Mouse (Mus musculus) ES-Bruce4 (cell line): ENCODE data around the gene Mis12. TPM values are rescaled to one million over a fixed set of nuclear protein-coding genes. Genes with fewer than 3 reads are reported as not detected.

ENCODE experiments used
- H3K27ac ChIP-seq: 2 replicates; pipeline ENCODE4 v1.5.1; 2012; ENCODE audit warnings: low read length, inconsistent platforms; ENCODE audit not compliant: insufficient read depth
- H3K27me3 ChIP-seq: 2 replicates; pipeline ENCODE4 v1.6.1; 2012; ENCODE audit warnings: mild to moderate bottlenecking, low read length, inconsistent platforms; ENCODE audit not compliant: control insufficient read depth, poor library complexity, insufficient read depth, severe bottlenecking
- H3K36me3 ChIP-seq: 2 replicates; pipeline ENCODE4 v1.6.1; 2012; ENCODE audit warnings: inconsistent platforms, mild to moderate bottlenecking, low read length, moderate library complexity; ENCODE audit not compliant: control insufficient read depth, poor library complexity, insufficient read depth, severe bottlenecking
- H3K4me1 ChIP-seq: one replicate; pipeline ENCODE4 v1.8.1; 2011; ENCODE audit warnings: low read length; ENCODE audit not compliant: control insufficient read depth, insufficient read depth
- H3K4me3 ChIP-seq: 2 replicates; pipeline ENCODE4 v1.5.1; 2011; ENCODE audit warnings: low read depth, mild to moderate bottlenecking, low read length
- H3K9ac ChIP-seq: 2 replicates; pipeline ENCODE4 v1.6.1; 2012; ENCODE audit warnings: low read depth, mild to moderate bottlenecking, inconsistent platforms; ENCODE audit not compliant: poor library complexity, severe bottlenecking
- H3K9me3 ChIP-seq: replicated peaks from 2 replicates; pipeline ENCODE4 v1.6.1; 2012; ENCODE audit warnings: mild to moderate bottlenecking, low read length, inconsistent platforms; ENCODE audit not compliant: control insufficient read depth, poor library complexity, insufficient read depth, severe bottlenecking
- CTCF ChIP-seq: IDR thresholded peaks from one replicate; pipeline ENCODE4 v1.8.1; 2011; ENCODE audit warnings: low read depth, low read length
- EP300 ChIP-seq: IDR thresholded peaks from 2 replicates; pipeline ENCODE4 v1.6.1; 2011; ENCODE audit warnings: low read depth, low read length; ENCODE audit not compliant: insufficient read depth
- POLR2A ChIP-seq: IDR thresholded peaks from one replicate; pipeline ENCODE4 v1.8.1; 2011; ENCODE audit warnings: low read length; ENCODE audit not compliant: insufficient read depth
- polyA plus RNA-seq: library from polyadenylated mRNA; stranded (reverse); fragments of >200 nt; gene quantifications from 2 replicates; pipeline ENCODE4 v1.2.4, GENCODE M21; 2011; ENCODE audit warnings: low read depth; ENCODE audit not compliant: missing spikeins, insufficient read depth, insufficient read length

The Mis12 gene
- polyA plus RNA-seq, 1 experiment: 36.7 TPM

DNA sequence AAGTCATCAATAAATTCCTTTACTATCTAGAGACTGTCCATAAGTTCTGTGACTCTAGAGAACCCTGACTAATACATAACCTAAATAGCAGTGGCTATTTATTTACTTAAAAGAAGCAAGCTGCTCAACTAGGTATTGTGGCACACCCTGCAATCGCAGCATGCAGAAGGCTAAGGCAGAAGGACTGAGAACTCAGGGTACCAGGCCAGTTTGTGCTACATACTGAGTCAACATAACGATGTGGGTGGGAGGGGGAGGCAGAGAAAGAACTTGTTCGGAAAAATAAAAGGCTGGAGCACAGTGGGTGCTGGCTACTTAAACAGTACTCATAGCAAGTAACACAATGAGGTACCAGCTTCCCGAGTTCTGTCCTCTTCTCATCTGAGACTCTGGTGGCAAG, 18.2 kb upstream of the Mis12 start:
- Histone ChIP-seq H3K27ac (no peak overlapping the region), H3K4me3 (no peak overlapping the region), H3K9ac (no peak overlapping the region), H3K9me3 (no peaks in the 10 kb centered on the region), H3K4me1 (no peaks in the 10 kb centered on the region), H3K27me3 (no peaks in the 10 kb centered on the region), H3K36me3 (peaks cover 36% of the 10 kb centered on the region)
- no peak for TF ChIP-seq CTCF
- TF ChIP-seq EP300: no peak
- no peak for TF ChIP-seq POLR2A

DNA sequence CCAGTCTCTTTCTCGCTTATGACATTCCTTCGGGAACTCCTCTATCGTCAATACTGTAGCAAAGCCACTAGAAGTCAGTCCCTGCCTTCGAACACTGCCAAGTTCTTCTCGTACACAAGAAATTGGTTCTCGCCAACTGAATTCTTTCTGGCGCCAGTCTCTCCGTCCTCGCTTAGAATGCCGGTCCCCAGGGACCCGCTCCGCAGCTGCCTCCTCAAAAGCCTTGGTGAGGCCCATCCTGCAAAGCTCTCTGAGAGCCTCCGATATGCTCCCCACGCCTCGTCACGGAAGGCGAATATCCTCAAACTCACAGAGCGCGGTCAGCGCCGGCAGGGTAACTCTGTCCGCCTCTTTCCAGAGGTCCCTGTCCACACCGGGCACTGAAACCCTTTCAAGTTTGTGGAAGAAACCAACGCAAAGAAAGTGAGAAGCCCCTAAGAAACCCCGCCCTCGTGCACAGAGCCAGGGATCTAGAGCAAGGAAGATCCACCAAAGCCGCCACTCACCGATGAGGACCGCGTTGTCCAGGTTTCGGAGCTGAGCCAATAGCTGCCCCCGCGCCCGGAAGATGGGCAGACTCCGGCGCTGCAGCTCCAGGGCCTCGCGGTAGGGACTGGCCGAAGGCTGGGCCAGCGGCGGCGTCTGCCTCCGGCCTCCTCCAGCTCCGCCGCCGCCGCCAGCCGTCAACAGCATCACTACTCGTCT, 15.6 kb upstream of the Mis12 start:
- Histone ChIP-seq H3K9ac (peak overlapping the region; percentile 95), H3K27ac (no peak overlapping the region), H3K9me3 (no peaks in the 10 kb centered on the region), H3K4me1 (no peaks in the 10 kb centered on the region), H3K27me3 (no peaks in the 10 kb centered on the region), H3K4me3 (peak overlapping the region; percentile 84), H3K36me3 (peaks cover 25% of the 10 kb centered on the region)
- TF ChIP-seq POLR2A (no peak), EP300 (no peak), CTCF (no peak)

DNA sequence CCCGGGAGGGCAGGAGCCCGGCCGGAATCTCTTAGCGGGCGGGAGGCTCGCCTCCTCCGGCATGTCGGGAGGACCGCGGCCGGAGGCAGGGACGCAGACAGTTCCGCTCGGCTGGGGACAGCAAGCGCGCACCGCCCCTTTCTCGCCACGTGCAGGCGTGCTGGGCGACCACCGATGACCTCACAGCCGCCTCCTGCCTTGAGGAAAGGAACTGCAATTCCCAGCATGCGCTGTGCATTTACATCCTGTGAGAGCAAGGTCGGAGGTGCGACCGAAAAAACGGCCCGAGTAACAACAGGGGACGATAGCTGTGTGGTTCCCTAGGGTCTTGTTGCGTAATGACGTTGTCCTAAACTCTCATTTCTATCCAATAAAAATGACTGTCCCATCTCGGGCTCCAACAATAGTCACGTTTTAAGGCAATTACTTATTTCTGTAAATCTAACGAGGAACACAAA, 15.1 kb upstream of the Mis12 start, which contains the start of gene Dhx33:
Gene Dhx33 (minus strand): TSS at position 122 of the 458 bp plus-strand sequence.
- Histone ChIP-seq H3K9ac (peak within 1 kb of the TSS; percentile 95), H3K9me3 (no peaks in the 10 kb centered on the region), H3K27ac (no peak within 1 kb of the TSS), H3K36me3 (peaks cover 22% of the 10 kb centered on the region), H3K27me3 (no peaks in the 10 kb centered on the region), H3K4me1 (no peaks in the 10 kb centered on the region), H3K4me3 (peak within 1 kb of the TSS; percentile 84)
- 0 out of 2 replicates have a peak, but pooled peaks have one; percentile 26 for TF ChIP-seq EP300
- no peak for TF ChIP-seq POLR2A

- Histone ChIP-seq H3K4me3 (no peak overlapping the region), H3K27ac (no peak overlapping the region), H3K36me3 (peaks cover 22% of the 10 kb centered on the region), H3K9ac (no peak overlapping the region), H3K9me3 (no peaks in the 10 kb centered on the region), H3K4me1 (no peaks in the 10 kb centered on the region), H3K27me3 (no peaks in the 10 kb centered on the region)
- TF ChIP-seq CTCF: no peak
- no peak for TF ChIP-seq EP300
- no peak for TF ChIP-seq POLR2A
Observed at GRCm38 (mm10) chr11:71005046-71005445, 14.4 kb upstream of the Mis12 start.

- Histone ChIP-seq H3K4me3 (no peak overlapping the region), H3K36me3 (peaks cover 27% of the 10 kb centered on the region), H3K9ac (no peak overlapping the region), H3K9me3 (no peaks in the 10 kb centered on the region), H3K27ac (no peak overlapping the region), H3K27me3 (no peaks in the 10 kb centered on the region), H3K4me1 (no peaks in the 10 kb centered on the region)
- TF ChIP-seq EP300 (no peak), POLR2A (no peak), CTCF (no peak)
Observed at GRCm38 (mm10) chr11:71007026-71007425, 12.4 kb upstream of the Mis12 start.

DNA sequence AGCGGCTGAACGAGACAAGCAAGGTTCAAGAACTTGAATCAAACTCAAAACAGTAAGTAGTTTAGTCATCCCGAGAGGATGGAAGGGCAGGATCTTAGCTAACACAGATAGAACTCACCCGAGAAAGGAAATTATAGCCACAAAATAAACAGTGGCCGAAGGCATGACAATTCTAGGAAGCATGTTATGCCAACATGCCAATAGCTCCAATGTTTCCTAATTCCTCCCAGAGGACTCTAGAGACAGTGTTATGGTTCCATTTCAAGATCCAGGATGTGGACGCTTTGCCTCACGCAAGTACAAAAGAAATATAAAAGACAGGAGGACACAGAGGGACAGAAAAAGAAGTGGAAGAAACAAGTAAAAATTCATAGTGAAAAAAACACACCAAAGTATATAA, 11.6 kb upstream of the Mis12 start:
- no peak overlapping the region for H3K9ac ChIP-seq
- H3K27me3 ChIP-seq: no peaks in the 10 kb centered on the region
- no peaks in the 10 kb centered on the region for H3K4me1 ChIP-seq
- H3K36me3 ChIP-seq: peaks cover 33% of the 10 kb centered on the region
- no peak for TF ChIP-seq CTCF
- TF ChIP-seq POLR2A: no peak
- TF ChIP-seq EP300: no peak
- no peak overlapping the region for H3K4me3 ChIP-seq
- H3K9me3 ChIP-seq: no peaks in the 10 kb centered on the region
- H3K27ac ChIP-seq: no peak overlapping the region
